Mouse (Mus musculus): ENCODE measurements around the gene Hoxa3. TPM values are rescaled to one million over a fixed set of nuclear protein-coding genes. Genes with fewer than 3 reads are reported as not detected.

The Hoxa3 gene
- polyA plus RNA-seq, 1 experiment from 2014 or later = 0.66 TPM

- DNase-seq (ENCODE audit: low spot score) = peak; percentile 37
- no peak overlapping the region for H3K4me3 ChIP-seq
- no peaks in the 10 kb centered on the region for H3K9me3 ChIP-seq
- H3K4me1 ChIP-seq = peaks cover 15% of the 10 kb centered on the region
- WGBS = 10% methylated on average over 1 of the region's 1 CpGs
- no peak overlapping the region for H3K27ac ChIP-seq (replicated peaks)
- H3K27me3 ChIP-seq (replicated peaks; ENCODE audit: low read depth, poor library complexity, severe bottlenecking) = peaks cover 100% of the 10 kb centered on the region
- H3K36me3 ChIP-seq (replicated peaks) = no peaks in the 10 kb centered on the region
These were observed 11.9 kb downstream of the Hoxa3 start for GRCm38 (mm10) chr6:52201269-52201668.

GRCm38 (mm10) chr6:52200751-52201250 is 12.3 kb downstream of the Hoxa3 start:
- 4% methylated on average over 10 of the region's 10 CpGs for WGBS
- peaks cover 100% of the 10 kb centered on the region for H3K27me3 ChIP-seq (replicated peaks; ENCODE audit: low read depth, poor library complexity, severe bottlenecking)
- no peaks in the 10 kb centered on the region for H3K36me3 ChIP-seq (replicated peaks)
- peaks cover 15% of the 10 kb centered on the region for H3K4me1 ChIP-seq
- DNase-seq (ENCODE audit: low spot score) = no peak
- no peak overlapping the region for H3K27ac ChIP-seq (replicated peaks)
- no peak overlapping the region for H3K4me3 ChIP-seq
- H3K9me3 ChIP-seq = no peaks in the 10 kb centered on the region

- Histone ChIP-seq H3K4me3 (no peak overlapping the region), H3K27me3 (replicated peaks; ENCODE audit: low read depth, poor library complexity, severe bottlenecking) (peaks cover 100% of the 10 kb centered on the region)
- WGBS = under 1% methylated on average over 30 of the region's 30 CpGs
These were observed 12.9 kb downstream of the Hoxa3 start for GRCm38 (mm10) chr6:52200073-52200750.

GRCm38 (mm10) chr6:52197271-52197670 is 15.9 kb downstream of the Hoxa3 start:
- 0% methylated on average over 10 of the region's 10 CpGs for WGBS
- H3K27me3 ChIP-seq (replicated peaks; ENCODE audit: low read depth, poor library complexity, severe bottlenecking) = peaks cover 100% of the 10 kb centered on the region
- no peaks in the 10 kb centered on the region for H3K9me3 ChIP-seq
- no peaks in the 10 kb centered on the region for H3K36me3 ChIP-seq (replicated peaks)
- DNase-seq (ENCODE audit: low spot score) = peak; percentile 59
- H3K4me1 ChIP-seq = peaks cover under 1% of the 10 kb centered on the region
- H3K4me3 ChIP-seq = no peak overlapping the region
- H3K27ac ChIP-seq (replicated peaks) = no peak overlapping the region

More at GRCm38 (mm10) chr6:52200073-52200750, 12.9 kb downstream of the Hoxa3 start:
- H3K27ac ChIP-seq (replicated peaks) = no peak overlapping the region
- H3K36me3 ChIP-seq (replicated peaks) = no peaks in the 10 kb centered on the region
- DNase-seq (ENCODE audit: low spot score) = peak; percentile 65
- peaks cover 15% of the 10 kb centered on the region for H3K4me1 ChIP-seq
- H3K9me3 ChIP-seq = no peaks in the 10 kb centered on the region

- WGBS = 1% methylated on average over 9 of the region's 9 CpGs
- Histone ChIP-seq H3K36me3 (replicated peaks) (no peaks in the 10 kb centered on the region), H3K27ac (replicated peaks) (no peak overlapping the region), H3K4me3 (no peak overlapping the region), H3K27me3 (replicated peaks; ENCODE audit: low read depth, poor library complexity, severe bottlenecking) (peaks cover 100% of the 10 kb centered on the region), H3K9me3 (no peaks in the 10 kb centered on the region), H3K4me1 (peaks cover 5% of the 10 kb centered on the region)
- DNase-seq (ENCODE audit: low spot score) = no peak
These were observed 16.3 kb downstream of the Hoxa3 start for GRCm38 (mm10) chr6:52196811-52197210.

- Histone ChIP-seq H3K4me1 (peaks cover 14% of the 10 kb centered on the region), H3K36me3 (replicated peaks) (no peaks in the 10 kb centered on the region), H3K4me3 (no peak overlapping the region), H3K9me3 (no peaks in the 10 kb centered on the region), H3K27ac (replicated peaks) (no peak overlapping the region), H3K27me3 (replicated peaks; ENCODE audit: low read depth, poor library complexity, severe bottlenecking) (peaks cover 100% of the 10 kb centered on the region)
- WGBS = 3% methylated on average over 10 of the region's 10 CpGs
- DNase-seq (ENCODE audit: low spot score) = peak; percentile 38
These were observed 18.4 kb downstream of the Hoxa3 start for GRCm38 (mm10) chr6:52194690-52195089.

GRCm38 (mm10) chr6:52191860-52192550 is 21.1 kb downstream of the Hoxa3 start:
- no peaks in the 10 kb centered on the region for H3K9me3 ChIP-seq
- under 1% methylated on average over 48 of the region's 55 CpGs for WGBS
- no peaks in the 10 kb centered on the region for H3K36me3 ChIP-seq (replicated peaks)
- peak; percentile 85 for DNase-seq (ENCODE audit: low spot score)
- peaks cover 14% of the 10 kb centered on the region for H3K4me1 ChIP-seq
- H3K4me3 ChIP-seq = peak overlapping the region; percentile 55
- peaks cover 100% of the 10 kb centered on the region for H3K27me3 ChIP-seq (replicated peaks; ENCODE audit: low read depth, poor library complexity, severe bottlenecking)
- H3K27ac ChIP-seq (replicated peaks) = no peak overlapping the region

GRCm38 (mm10) chr6:52190906-52191810 is 22.0 kb downstream of the Hoxa3 start, which contains the start of gene Hoxa4:
Hoxa4 (minus strand) TSS chr6:52191753.
- Histone ChIP-seq H3K4me3 (peak within 1 kb of the TSS; percentile 55), H3K9me3 (no peaks in the 10 kb centered on the region), H3K4me1 (peaks cover 14% of the 10 kb centered on the region), H3K36me3 (replicated peaks) (no peaks in the 10 kb centered on the region), H3K27ac (replicated peaks) (no peak within 1 kb of the TSS), H3K27me3 (replicated peaks; ENCODE audit: low read depth, poor library complexity, severe bottlenecking) (peaks cover 100% of the 10 kb centered on the region)
- peak; percentile 44 for DNase-seq (ENCODE audit: low spot score)
- WGBS = under 1% methylated on average over 94 of the region's 102 CpGs

- Histone ChIP-seq H3K4me3 (no peak overlapping the region), H3K9me3 (no peaks in the 10 kb centered on the region), H3K36me3 (replicated peaks) (no peaks in the 10 kb centered on the region), H3K4me1 (peaks cover 14% of the 10 kb centered on the region), H3K27me3 (replicated peaks; ENCODE audit: low read depth, poor library complexity, severe bottlenecking) (peaks cover 100% of the 10 kb centered on the region), H3K27ac (replicated peaks) (no peak overlapping the region)
- WGBS = under 1% methylated on average over 23 of the region's 23 CpGs
- peak; percentile 47 for DNase-seq (ENCODE audit: low spot score)
These were observed 22.7 kb downstream of the Hoxa3 start for GRCm38 (mm10) chr6:52190410-52190809.

- Histone ChIP-seq H3K27ac (replicated peaks) (no peak overlapping the region), H3K36me3 (replicated peaks) (no peaks in the 10 kb centered on the region), H3K9me3 (no peaks in the 10 kb centered on the region), H3K27me3 (replicated peaks; ENCODE audit: low read depth, poor library complexity, severe bottlenecking) (peaks cover 100% of the 10 kb centered on the region), H3K4me1 (peaks cover 14% of the 10 kb centered on the region), H3K4me3 (no peak overlapping the region)
- 5% methylated on average over 8 of the region's 8 CpGs for WGBS
- peak; percentile 49 for DNase-seq (ENCODE audit: low spot score)
These were observed 23.2 kb downstream of the Hoxa3 start for GRCm38 (mm10) chr6:52189909-52190308.

- H3K9me3 ChIP-seq = no peaks in the 10 kb centered on the region
- H3K4me3 ChIP-seq = no peak overlapping the region
- peaks cover 100% of the 10 kb centered on the region for H3K27me3 ChIP-seq (replicated peaks; ENCODE audit: low read depth, poor library complexity, severe bottlenecking)
- H3K4me1 ChIP-seq = peaks cover 14% of the 10 kb centered on the region
- H3K27ac ChIP-seq (replicated peaks) = no peak overlapping the region
- WGBS = 9% methylated on average over 5 of the region's 5 CpGs
- no peaks in the 10 kb centered on the region for H3K36me3 ChIP-seq (replicated peaks)
- DNase-seq (ENCODE audit: low spot score) = peak; percentile 34
These were observed 24.0 kb downstream of the Hoxa3 start for GRCm38 (mm10) chr6:52189172-52189591.

- H3K9me3 ChIP-seq = no peaks in the 10 kb centered on the region
- no peak for DNase-seq (ENCODE audit: low spot score)
- 8% methylated on average over 1 of the region's 1 CpGs for WGBS
- no peak overlapping the region for H3K27ac ChIP-seq (replicated peaks)
- no peak overlapping the region for H3K4me3 ChIP-seq
- peaks cover 6% of the 10 kb centered on the region; the same call in 1 of the 2 replicates for H3K4me1 ChIP-seq
- H3K27me3 ChIP-seq (replicated peaks; ENCODE audit: low read depth, poor library complexity, severe bottlenecking) = peaks cover 100% of the 10 kb centered on the region
- H3K36me3 ChIP-seq (replicated peaks) = no peaks in the 10 kb centered on the region
These were observed 26.6 kb downstream of the Hoxa3 start for GRCm38 (mm10) chr6:52186500-52186899.

Measured in embryonic facial prominence, embryonic 10.5 days (tissue).